Mouse (Mus musculus): Measurements from ENCODE around the gene Cpd.
"Not testable (repeated sequence)": the region's sequence is repeated elsewhere in the genome, so short reads cannot be mapped to it uniquely, and the experiment has no call there.

Gene Cpd

DNA sequence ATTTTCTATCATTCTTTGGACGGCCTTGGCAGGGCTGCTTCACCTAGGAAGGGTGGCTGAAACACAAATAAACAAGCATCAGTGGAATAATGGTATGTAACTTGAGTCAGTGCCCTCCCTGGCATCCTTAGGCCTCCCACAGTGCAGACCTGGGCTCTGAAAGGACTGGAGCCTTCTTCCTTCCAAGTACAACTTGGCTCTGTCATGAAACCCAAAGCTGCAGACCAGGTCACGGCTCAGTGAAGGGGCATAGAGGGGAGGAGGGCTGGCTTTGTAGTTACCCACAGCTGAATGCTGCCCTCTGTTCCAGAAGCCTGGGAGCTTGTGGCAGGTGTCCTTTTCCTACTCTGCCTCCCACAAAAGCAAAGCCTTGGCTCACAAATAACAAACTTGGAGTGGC is 2.8 kb upstream of the Cpd start:
- in situ Hi-C loops (cut with MboI; ENCODE audit: low sequenced_read_pairs) = no loop called here

DNA sequence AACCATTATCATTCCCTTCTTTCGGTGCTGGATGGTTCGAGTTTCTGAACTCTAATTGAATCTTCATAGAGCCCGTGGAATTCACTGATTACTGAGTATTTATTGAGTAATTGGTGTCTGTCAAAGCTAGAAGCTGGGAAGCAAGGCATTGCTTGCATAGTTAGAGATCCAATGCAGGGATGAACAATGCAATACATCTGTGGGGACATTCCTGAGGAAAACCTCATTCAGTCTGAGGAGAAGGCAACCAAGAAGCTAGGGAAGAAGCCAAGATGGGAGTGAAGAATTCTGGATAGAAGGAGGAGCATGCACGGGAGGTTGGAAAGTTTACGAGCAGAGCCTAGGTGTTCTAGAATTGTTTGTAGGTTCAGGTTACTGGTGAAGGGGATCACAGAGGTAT is 1.3 kb upstream of the Cpd start:
- in situ Hi-C loops (cut with MboI; ENCODE audit: low sequenced_read_pairs) = no loop called here

DNA sequence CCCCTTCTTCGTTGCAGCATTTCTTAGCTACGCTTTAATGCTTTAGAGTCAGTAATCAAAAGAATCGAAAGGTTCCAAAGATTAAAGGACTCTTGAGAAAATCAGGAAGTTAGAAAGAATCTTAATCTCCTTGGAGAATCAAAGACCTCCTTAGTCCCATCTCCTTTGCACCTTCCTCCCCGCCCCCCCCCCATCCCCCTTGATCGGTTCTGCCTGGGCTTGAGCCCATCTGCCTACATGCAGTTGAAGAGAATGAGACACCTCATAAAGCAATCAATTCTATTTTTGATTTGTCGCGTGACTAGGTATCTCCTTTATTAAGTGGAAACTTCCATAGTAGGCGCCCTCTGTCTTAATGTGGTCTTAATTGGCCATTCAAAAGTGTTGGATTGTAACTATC is 536 bp upstream of the Cpd start:
- in situ Hi-C loops (cut with MboI; ENCODE audit: low sequenced_read_pairs) = no loop called here

DNA sequence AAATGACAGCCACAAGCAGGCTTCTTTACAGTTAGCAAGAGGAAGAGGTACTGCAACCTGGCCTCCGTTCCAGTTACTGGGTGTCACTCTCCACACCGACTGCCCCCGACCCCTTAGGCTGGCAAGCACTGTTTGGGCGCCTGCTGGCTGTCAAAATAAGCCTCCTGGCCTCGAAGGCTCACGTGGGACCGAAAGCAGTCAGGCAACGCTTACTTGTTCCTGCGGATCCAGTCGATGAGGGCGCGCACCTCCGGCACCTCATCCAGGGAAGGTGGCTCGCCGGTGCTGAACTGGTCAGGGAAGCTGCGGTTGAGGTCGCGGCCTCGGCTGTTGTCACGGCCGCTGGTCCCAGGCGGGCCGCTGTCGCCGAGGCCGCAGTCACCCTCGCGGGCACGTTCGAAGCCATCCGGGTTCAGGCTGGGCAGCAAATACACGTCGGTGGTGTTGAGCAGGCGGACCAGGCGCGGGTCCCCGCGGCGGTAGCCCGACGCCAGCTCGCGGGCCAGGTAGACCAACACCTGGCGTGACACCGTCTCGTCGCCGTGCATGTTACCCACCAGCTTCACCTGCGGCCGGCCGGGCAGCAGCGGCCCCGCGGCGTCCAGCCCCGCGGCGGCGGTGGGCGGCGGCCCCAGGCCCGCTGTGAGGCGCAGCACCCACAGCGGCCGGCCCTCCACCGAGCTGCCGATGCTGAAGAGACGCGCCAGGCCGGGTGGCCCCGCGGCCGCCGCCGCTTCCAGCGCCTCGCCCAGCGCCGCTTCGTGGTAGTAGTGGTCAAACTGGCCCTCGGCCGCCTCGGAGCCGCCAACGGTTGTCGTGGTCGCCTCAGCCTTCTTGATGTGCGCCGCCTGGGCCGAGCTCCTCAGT is 574 bp downstream of the Cpd start:
- in situ Hi-C loops (cut with MboI; ENCODE audit: low sequenced_read_pairs) = no loop called here

DNA sequence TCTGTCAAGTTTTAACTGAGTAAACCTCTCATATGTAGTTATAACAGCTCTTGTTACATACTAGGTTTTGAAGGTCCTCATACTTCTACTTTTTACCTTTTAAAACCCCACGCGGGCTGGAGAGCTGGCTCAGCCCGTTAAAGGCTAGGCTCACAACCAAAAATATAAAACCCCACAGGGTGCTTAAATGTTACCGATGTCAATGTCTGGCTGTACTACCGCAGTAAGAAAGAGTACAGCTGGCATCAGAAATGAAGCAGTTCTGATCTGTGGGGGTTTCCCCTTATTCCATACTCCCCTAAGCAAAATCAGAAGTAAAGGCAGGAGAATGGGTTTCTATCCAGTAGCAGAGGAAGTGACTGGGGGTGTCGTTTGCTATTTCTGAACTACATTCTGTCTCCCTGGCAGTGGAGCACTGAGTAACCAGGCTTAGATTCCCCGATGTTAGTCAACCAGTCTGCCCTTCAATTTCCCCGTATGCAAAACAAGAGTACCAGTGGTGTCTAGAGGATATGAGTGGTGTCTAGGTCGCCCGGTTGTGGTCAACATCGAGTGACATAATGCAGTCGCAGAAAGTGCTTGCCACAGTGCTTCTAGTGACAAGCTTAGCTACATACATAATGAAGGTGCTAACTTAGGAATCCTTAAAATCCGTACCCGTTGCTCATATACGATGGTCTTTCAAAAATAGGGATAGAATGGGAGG is 1.4 kb downstream of the Cpd start:
- in situ Hi-C loops (cut with MboI; ENCODE audit: low sequenced_read_pairs) = no loop called here

DNA sequence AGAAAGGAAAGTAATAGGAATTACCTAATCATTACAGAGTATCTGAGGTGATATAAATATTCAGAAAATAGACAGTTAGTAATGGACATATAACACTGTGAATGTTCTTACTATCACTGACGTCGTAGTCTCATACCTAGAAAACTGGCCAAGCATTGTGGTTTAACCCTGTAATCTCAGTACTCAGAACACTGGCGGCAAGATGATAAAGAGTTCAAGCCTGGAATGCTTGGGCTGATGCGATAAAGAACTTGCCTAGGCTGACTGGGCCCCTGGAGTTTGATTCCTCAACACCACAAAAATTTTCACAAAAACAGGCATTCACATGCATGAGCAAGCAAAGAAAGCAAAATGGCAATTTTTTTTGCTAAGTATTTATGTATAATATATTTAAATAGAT is 8.2 kb downstream of the Cpd start:
- in situ Hi-C loops (cut with MboI; ENCODE audit: low sequenced_read_pairs) = no loop called here

DNA sequence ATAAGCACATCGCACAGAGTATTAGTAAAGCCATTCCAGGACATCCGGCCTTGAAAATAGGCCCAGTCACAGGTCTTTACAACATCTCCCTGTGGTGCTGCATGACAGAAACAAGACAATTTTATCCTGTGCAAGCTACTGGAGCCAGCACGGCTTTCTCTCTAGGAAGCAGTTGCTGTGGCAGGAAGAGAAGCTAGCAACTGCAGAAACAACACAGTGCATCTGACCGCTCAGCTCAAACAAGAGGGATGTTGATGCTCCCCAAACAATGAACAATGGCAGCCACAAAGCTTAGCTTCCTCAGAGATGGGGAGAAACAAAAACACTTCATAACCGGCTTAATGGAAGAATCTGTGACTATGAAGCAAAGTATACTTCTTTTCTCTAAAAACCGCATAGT is 10.5 kb downstream of the Cpd start:
- in situ Hi-C loops (cut with MboI; ENCODE audit: low sequenced_read_pairs) = no loop called here

DNA sequence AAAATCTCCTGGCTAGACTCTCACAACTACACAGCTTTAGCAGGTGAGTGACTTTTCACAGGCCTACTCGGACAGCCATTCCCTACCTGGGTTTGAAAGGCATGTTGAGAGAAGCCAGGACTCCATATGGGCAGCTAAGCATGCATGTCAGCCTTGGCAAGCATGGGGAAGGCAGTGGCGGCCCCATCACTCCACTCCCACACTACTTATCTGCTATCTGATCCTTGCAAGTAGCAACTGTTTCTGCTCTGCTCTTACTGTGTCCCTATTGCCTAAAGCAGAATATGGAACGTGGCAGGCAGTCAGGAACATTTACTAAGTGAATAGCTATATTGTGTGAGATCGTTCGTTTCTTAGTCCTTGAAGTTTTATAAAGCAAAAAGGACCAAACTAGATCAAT is 10.9 kb downstream of the Cpd start:
- in situ Hi-C loops (cut with MboI; ENCODE audit: low sequenced_read_pairs) = no loop called here

DNA sequence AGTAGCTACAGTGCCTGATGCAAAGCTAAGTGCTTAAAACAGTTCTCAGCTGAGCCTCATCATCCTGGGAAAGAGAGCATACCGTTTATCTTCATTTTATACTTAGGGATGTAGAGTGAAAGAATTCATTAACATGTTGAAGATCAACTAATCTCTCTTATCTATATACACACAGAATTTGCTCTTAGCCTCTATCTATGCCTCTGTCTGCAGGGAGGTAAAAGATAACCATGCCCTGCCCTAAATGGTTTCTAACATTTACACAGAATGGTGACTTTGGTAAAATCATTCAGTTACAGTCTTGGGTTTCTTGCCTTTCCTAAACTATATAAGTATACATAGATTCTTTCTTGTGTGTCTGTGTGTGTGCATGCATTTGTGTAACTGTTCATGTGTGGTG is 12.2 kb downstream of the Cpd start:
- in situ Hi-C loops (cut with MboI; ENCODE audit: low sequenced_read_pairs) = no loop called here

DNA sequence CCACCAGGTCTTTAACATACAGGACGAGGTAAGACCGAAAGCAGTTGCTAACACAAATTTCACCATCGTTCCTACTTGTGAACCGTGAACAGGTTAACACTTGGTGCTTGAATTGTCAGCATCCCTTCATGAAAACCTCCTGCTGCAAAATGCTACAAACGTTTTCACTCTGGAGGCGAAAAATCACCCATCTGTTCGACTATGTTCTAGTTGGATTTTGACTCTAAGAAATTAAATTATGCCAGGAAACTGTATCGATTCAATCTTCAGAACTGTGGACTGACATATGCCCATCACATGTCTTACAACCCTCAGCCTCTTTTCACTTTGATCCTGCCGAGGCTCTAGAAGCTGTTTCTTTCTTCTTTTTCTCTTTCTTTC is 21.9 kb downstream of the Cpd start:
- in situ Hi-C loops (cut with MboI; ENCODE audit: low sequenced_read_pairs) = no loop called here

DNA sequence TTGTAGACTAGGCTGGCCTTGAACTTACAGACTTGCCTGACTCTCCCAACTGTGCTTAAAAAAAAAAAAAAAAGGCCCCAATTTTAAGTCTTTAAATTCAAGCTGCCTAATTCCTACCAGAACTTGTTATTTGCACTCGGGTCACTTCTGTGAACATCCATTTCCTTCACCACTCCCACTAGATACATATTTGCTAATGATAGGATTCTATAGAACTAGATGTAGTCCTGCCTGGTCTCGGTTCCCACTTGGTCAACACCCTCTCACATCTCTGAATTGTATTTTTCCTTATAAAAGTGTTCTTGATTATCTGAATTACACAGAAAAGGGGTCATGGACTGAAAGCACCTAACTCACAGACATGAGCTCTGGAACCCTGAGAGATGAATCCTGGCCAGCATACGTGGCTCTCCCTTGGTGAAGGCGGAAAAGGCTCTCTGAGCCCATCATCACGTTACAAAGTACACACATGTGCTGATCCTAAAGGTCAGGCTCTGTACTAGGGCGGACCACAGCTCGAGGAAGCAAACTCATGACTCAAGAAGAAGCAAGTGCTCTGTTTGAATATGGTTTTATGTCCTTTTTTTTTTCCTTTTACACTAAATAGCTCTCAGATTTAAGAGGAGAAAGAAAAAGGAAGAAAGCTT is 22.5 kb downstream of the Cpd start:
- in situ Hi-C loops (cut with MboI; ENCODE audit: low sequenced_read_pairs) = no loop called here

DNA sequence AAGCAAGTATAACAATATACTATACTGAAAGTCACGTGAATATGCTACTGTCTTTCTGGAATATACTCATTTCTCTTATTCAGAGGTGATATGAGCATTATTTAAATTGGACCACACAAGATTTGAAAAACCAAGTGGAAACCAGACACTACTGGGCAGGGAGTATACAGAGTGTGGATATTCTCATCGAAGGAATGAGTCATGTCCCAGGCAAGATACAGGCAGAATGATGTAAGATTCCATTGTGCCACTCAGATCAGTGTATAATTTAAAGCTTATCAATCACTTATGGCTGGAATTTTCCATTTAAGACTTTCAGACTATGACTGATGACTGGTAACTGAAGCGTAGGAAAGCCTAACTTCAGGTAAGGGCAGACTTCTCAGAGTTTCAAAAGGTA is 23.2 kb downstream of the Cpd start:
- in situ Hi-C loops (cut with MboI; ENCODE audit: low sequenced_read_pairs) = no loop called here

DNA sequence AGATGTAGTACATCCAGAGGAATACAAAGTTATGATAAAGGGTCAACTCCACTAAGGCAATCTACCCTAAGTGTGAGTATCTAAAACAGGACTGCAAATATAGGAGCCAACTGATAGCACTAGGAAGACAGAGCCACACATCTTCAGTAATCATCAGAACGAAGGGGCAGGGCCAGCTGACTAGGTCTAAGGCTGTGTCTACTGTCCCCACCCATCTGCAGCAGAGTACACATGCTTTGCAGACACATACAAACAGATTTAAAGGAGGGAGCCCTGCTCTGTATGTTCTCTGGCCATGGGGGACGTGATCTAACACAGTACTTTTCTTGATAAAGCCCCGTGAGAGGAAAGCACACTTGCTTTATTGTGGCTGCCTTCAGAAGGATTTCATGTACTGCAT is 25.5 kb downstream of the Cpd start:
- in situ Hi-C loops (cut with MboI; ENCODE audit: low sequenced_read_pairs) = no loop called here

DNA sequence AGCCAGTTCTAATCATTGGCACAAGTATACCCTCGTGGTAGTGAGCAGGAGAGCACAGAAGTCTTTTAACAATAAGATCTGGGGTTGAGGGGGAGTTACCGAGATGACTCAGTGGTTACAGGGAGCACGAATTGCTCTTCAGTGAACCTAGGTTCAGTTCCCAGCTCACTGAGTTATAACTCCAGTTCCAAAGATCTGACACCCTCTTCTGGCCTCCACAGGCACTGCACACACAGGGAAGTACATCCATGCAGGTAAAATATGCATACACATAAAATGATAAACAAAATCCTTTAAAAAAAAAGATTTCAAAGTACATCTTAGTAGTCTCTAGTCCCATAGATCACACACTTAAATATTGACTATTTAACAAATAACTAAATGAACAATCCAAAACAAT is 29.2 kb downstream of the Cpd start:
- in situ Hi-C loops (cut with MboI; ENCODE audit: low sequenced_read_pairs) = no loop called here

DNA sequence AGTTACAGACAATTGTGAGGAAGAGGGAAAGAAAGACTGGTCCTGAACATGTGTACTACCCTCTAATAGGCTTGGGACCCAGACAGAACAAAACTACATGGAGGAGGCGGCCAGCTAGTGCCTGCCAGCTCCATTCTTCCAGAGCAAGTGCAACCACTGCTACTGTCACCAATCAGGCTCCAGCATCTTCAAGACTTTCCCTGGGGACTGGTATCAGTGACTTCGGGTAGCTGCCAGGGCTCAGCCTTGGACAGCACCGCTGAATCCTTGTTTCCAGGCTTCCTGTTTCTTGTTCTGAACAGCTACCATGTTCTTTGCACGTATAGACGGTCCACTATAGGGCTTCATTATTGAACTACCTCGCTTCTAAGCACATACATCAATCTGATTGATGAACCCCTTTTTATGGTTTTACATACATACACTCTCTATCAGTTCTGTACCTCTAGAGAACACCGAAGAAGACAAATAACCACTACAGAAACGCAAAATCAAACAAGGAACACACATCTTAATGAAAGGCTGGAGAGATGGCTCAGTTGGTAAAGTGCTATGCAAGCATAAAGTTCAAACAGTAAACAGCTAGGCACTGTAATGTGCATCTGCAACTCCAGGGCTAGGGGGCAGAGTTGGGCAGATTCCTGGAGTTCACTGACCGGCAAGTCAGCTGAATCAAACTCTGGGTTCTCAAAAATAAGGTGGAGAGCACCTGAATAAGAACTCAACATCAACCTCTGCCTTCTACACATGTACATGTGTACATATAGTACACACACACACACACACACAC is 35.9 kb downstream of the Cpd start:
- in situ Hi-C loops (cut with MboI; ENCODE audit: low sequenced_read_pairs) = no loop called here

DNA sequence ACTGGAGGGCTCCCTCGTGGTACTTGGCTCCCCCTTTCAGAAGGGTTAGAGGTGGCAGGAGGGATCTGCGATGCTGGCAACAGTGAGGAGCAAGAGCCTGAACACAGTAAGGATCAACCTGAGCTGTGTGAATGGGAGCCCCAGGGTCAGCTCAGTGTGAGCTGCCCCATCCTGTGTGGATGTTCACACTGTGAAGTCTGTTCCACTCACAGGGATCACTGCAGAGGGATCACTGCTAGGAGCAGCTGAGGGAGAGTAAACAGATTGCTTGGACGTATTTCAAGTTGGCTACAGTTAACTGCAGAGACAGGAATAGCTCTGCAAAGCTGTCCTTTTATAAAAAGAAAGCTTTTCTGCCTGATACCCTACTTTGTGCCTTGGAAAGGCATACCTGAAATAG is 37.4 kb downstream of the Cpd start:
- in situ Hi-C loops (cut with MboI; ENCODE audit: low sequenced_read_pairs) = no loop called here

DNA sequence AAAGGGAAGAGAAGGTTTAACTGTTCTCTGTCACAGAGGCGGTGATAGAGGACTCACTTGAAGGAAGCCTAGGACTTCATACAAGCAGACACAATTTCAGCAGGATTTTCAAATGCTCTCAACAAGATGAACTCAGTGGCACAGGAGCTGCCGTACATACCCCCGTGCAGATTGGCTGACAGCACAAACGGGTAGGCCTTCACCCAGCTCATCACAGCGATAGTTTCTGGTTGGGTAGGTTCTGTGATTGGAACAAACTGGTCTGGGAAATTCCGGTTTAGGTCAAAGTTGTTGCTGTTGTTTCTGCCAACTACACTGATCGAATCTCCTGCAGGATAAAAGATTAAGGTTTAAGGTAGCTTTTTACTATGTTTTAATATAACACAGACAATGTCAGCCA is 38.3 kb downstream of the Cpd start:
- in situ Hi-C loops (cut with MboI; ENCODE audit: low sequenced_read_pairs) = no loop called here

DNA sequence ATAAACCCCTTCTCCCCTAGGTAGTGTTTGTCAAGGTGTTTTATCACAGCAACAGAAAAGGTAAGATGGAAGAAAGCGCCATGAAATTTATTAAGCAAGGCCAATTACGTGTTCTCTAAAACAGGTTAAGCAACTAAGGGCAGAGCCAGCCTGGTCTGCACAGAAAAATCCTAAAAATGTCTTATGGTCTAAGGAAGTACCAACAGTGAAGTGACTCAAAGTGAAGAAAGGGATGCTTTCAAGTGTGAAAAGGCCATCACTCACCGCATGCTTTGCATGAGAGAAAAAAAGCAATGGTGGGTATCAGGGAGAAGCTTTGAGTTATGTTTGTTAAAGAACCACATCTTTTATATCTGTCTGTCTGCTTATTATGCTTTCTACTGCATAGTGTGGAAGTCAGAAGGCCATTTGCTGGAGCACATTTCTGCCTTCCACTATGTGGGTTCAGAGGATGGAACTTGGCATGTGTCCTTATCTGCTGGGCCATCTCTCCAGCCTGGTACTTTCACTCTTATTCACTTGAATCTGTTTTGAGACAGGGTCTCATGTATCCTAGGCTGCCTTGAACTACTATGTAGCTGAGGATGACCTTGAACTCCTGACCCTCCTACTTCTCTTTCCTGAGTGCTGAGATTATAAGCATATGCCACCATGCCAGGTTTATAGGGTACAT is 39.7 kb downstream of the Cpd start:
- in situ Hi-C loops (cut with MboI; ENCODE audit: low sequenced_read_pairs) = no loop called here

DNA sequence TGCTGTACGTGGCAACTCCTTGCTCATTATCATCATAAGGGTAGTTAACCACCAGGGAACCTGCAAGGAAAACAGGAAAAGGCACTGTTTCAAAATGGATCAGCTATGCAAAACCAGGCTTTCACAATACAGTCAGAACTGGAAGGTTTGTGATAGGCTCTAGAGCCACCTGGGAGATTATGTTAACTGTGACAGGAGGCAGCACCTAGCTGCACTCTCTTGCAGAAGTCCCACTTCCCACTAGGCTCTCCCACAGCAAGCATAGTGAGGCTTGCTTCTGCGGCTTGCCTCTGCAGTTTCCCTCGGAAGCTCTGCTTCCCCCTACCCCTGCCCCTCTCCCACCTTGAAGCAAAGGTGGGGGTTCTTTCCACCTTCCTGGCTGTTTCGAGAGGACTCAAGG is 40.8 kb downstream of the Cpd start:
- in situ Hi-C loops (cut with MboI; ENCODE audit: low sequenced_read_pairs) = no loop called here

DNA sequence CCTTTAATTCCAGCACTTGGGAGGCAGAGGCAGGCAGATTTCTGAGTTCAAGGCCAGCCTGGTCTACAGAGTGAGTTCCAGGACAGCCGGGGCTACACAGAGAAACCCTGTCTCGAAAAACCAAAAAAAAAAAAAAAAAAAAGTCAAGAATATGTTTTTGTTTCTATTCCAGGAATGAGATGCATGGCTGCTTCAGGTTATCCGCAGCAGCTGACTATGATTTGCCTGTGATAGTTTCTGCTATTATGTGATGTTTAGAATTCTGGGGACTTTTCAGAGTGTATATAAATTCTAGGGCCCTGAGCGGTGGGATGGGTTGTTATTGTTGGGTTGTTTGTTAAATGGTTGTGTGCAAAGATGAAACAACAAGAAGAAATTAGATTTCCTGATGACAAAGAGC is 41.7 kb downstream of the Cpd start:
- in situ Hi-C loops (cut with MboI; ENCODE audit: low sequenced_read_pairs) = not testable (repeated sequence)

DNA sequence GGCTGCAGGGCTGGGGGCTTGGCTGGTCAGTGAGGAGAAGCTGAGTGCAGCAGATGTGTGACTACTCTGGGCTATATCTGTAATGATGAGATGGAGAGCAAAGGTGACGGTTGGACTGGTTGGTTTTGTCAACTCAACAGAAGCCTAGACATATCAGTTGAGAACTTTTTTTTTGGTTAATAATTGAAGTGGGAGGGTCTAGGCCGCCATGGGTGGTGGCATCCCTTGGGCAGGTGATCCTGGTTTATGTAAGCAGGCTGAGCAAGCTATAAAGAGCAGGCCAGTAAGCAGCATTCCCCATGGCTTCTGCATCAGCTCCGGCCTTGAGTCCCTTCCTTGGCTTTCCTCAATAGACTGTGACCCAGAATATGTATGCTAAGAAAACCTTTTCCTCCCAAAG is 43.6 kb downstream of the Cpd start:
- in situ Hi-C loops (cut with MboI; ENCODE audit: low sequenced_read_pairs) = no loop called here

Data from CH12F3 (cell line).